In the genomic region with DNA sequence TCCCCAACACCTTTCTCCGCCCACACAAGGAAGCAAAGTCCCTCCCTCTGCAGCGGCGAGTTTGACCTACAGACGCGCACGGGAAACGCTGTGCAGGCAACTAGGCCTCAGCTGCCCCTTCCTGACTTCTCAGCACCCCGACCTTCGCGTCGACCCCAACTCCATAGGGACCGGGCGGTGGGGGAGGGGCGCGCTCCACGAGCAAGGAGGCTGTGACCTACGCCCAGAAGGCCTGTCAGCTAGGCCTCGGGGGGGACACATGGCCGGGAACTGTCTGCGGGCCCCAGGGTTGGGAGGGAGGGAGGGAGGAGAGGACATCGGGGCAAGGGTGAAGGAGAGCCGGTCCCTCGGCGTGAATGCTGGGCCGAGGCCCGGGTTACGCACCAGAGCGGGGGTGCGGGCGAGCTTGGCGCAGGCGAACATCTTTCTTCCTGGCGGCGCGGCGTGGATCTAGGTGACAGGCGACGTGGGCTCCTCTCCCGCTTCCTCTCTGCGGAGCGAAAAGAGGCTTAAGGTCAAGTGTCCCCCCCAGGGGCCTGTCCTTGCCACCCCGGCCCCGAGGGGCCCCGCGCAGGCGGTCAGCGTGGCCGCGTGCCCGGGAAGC, we compare ENCODE assay signal across 7 mouse cellular contexts. TPM values are rescaled to one million over a fixed set of nuclear protein-coding genes. Genes with fewer than 3 reads are reported as not detected.
DNase-seq lines count a peak whose midpoint lies in the region; ATAC-seq and TF ChIP-seq lines count a peak whose summit lies in the region.

No protein-coding gene starts in this region.

- peak overlapping the region; percentile 97 for H3K9ac ChIP-seq in intestine, postnatal 0 days (ENCODE audit: low read depth, low read length)
- H3K9ac ChIP-seq in limb, embryonic 13.5 days = peak overlapping the region; percentile 100
- peak overlapping the region; percentile 99 for H3K9ac ChIP-seq in midbrain, embryonic 14.5 days (replicated peaks; ENCODE audit: low read length)

- peaks cover 14% of the 10 kb centered on the region for H3K4me1 ChIP-seq in embryonic facial prominence, embryonic 10.5 days
- H3K4me1 ChIP-seq in intestine, postnatal 0 days (replicated peaks; ENCODE audit: control insufficient read depth, insufficient read depth, low read length) = no peaks in the 10 kb centered on the region; the same call in 1 of the 2 replicates
- peaks cover 8% of the 10 kb centered on the region for H3K4me1 ChIP-seq in limb, embryonic 13.5 days
- peaks cover 12% of the 10 kb centered on the region for H3K4me1 ChIP-seq in midbrain, embryonic 14.5 days (ENCODE audit: control insufficient read depth, insufficient read depth, low read length)
- H3K4me1 ChIP-seq in spleen, adult 2 months (ENCODE audit: control insufficient read depth, insufficient read depth, insufficient read length) = peaks cover 5% of the 10 kb centered on the region; the same call in 1 of the 2 replicates

- H3K27me3 ChIP-seq in embryonic facial prominence, embryonic 10.5 days (replicated peaks; ENCODE audit: low read depth, poor library complexity, severe bottlenecking) = no peaks in the 10 kb centered on the region
- H3K27me3 ChIP-seq in intestine, postnatal 0 days (replicated peaks; ENCODE audit: control insufficient read depth, insufficient read depth, low read length) = no peaks in the 10 kb centered on the region
- no peaks in the 10 kb centered on the region for H3K27me3 ChIP-seq in limb, embryonic 13.5 days
- no peaks in the 10 kb centered on the region for H3K27me3 ChIP-seq in midbrain, embryonic 14.5 days (ENCODE audit: control insufficient read depth, insufficient read depth, low read length)
- no peaks in the 10 kb centered on the region for H3K27me3 ChIP-seq in spleen, adult 2 months (ENCODE audit: control insufficient read depth, insufficient read depth, low read length)

- ATAC-seq in granulocyte monocyte progenitor cell, adult 5-6 weeks (replicated peaks; ENCODE audit: poor library complexity, severe bottlenecking) = peak; percentile 41
- ATAC-seq in intestine, postnatal 0 days = peak; percentile 49
- peak; percentile 48 for ATAC-seq in limb, embryonic 13.5 days (ENCODE audit: low FRiP score, low read depth)
- peak; percentile 59 for ATAC-seq in midbrain, embryonic 14.5 days (ENCODE audit: low FRiP score, low TSS enrichment)

- peak; percentile 89 for DNase-seq in adrenal gland, postnatal 10 days
- peak; percentile 68 for DNase-seq in embryonic facial prominence, embryonic 10.5 days (ENCODE audit: low spot score)
- peak; percentile 53 for DNase-seq in midbrain, embryonic 14.5 days
- peak in 1 of 2 experiments; percentile 44 for DNase-seq in spleen, adult 2 months (ENCODE audit: low read depth in 1 of 2, low spot score in 2 of 2)

- peaks cover 42% of the 10 kb centered on the region for H3K36me3 ChIP-seq in embryonic facial prominence, embryonic 10.5 days (replicated peaks)
- peaks cover 27% of the 10 kb centered on the region for H3K36me3 ChIP-seq in intestine, postnatal 0 days (ENCODE audit: control insufficient read depth, insufficient read depth)
- H3K36me3 ChIP-seq in limb, embryonic 13.5 days = peaks cover 40% of the 10 kb centered on the region
- H3K36me3 ChIP-seq in midbrain, embryonic 14.5 days (ENCODE audit: control insufficient read depth, insufficient read depth, low read length) = peaks cover 33% of the 10 kb centered on the region
- H3K36me3 ChIP-seq in spleen, adult 2 months (ENCODE audit: control insufficient read depth, insufficient read depth, low read length) = peaks cover 14% of the 10 kb centered on the region

- under 1% methylated on average over 50 of the region's 50 CpGs for WGBS in embryonic facial prominence, embryonic 10.5 days
- under 1% methylated on average over 46 of the region's 50 CpGs for WGBS in intestine, postnatal 0 days
- whole genome bisulfite sequencing in limb, embryonic 13.5 days = under 1% methylated on average over 49 of the region's 50 CpGs
- 1% methylated on average over 45 of the region's 50 CpGs for WGBS in midbrain, embryonic 14.5 days
- WGBS in spleen, adult 2 months = under 1% methylated on average over 50 of the region's 50 CpGs

- no peaks in the 10 kb centered on the region for H3K9me3 ChIP-seq in embryonic facial prominence, embryonic 10.5 days
- H3K9me3 ChIP-seq in intestine, postnatal 0 days (ENCODE audit: control insufficient read depth) = no peaks in the 10 kb centered on the region
- no peaks in the 10 kb centered on the region for H3K9me3 ChIP-seq in limb, embryonic 13.5 days
- H3K9me3 ChIP-seq in midbrain, embryonic 14.5 days (ENCODE audit: control insufficient read depth, low read length) = no peaks in the 10 kb centered on the region

- H3K4me2 ChIP-seq in intestine, postnatal 0 days (replicated peaks; ENCODE audit: low read depth) = peak overlapping the region; percentile 75
- peak overlapping the region; percentile 85 for H3K4me2 ChIP-seq in limb, embryonic 13.5 days (replicated peaks)
- H3K4me2 ChIP-seq in midbrain, embryonic 14.5 days (ENCODE audit: low read length) = peak overlapping the region; percentile 85

- peak overlapping the region; percentile 99 for H3K4me3 ChIP-seq in embryonic facial prominence, embryonic 10.5 days
- H3K4me3 ChIP-seq in intestine, postnatal 0 days (ENCODE audit: low read depth, low read length) = peak overlapping the region; percentile 74
- peak overlapping the region; percentile 99 for H3K4me3 ChIP-seq in limb, embryonic 13.5 days
- H3K4me3 ChIP-seq in midbrain, embryonic 14.5 days (replicated peaks; ENCODE audit: low read depth, low read length) = peak overlapping the region; percentile 98
- H3K4me3 ChIP-seq in spleen, adult 2 months (ENCODE audit: extremely low read depth, insufficient read depth, insufficient read length) = peak overlapping the region; percentile 100

- no peak for TF ChIP-seq POLR2A in spleen, adult 2 months (IDR thresholded peaks at IDR 0.05; ENCODE audit: low read depth, low read length)

- no peak for TF ChIP-seq CTCF in intestine, postnatal 0 days (IDR thresholded peaks at IDR 0.05; ENCODE audit: low read depth)
- no peak for TF ChIP-seq CTCF in spleen, adult 2 months (IDR thresholded peaks at IDR 0.05; ENCODE audit: extremely low read depth, insufficient read depth, insufficient read length, insufficient replicate concordance)

- H3K27ac ChIP-seq in embryonic facial prominence, embryonic 10.5 days (replicated peaks) = peak overlapping the region; percentile 99
- H3K27ac ChIP-seq in intestine, postnatal 0 days (ENCODE audit: low read depth, low read length) = peak overlapping the region; percentile 96
- peak overlapping the region; percentile 94 for H3K27ac ChIP-seq in limb, embryonic 13.5 days
- peak overlapping the region; percentile 91 for H3K27ac ChIP-seq in midbrain, embryonic 14.5 days (replicated peaks; ENCODE audit: low read depth, low read length)
- H3K27ac ChIP-seq in spleen, adult 2 months (ENCODE audit: insufficient read depth, low read length) = peak overlapping the region; percentile 87

RNA-seq across cellular contexts. Expression of gene Atp5g3, which starts 0.5 kb away (rescaled TPM):
- total RNA-seq in adrenal gland, postnatal 10 days (2021) = 100 to 1,000 TPM; 733 to 867 TPM
- polyA plus RNA-seq in embryonic facial prominence, embryonic 10.5 days (2016; fragmentation: Nextera tagmentation; extraction: Ambion mirVana) = 851 and 858 TPM in 2 replicates
- total RNA-seq in granulocyte monocyte progenitor cell, adult 5-6 weeks (2014; fragmentation: Nextera tagmentation) = 920 and 947 TPM in 2 replicates
- 149 and 176 TPM in 2 replicates for total RNA-seq in granulocyte monocyte progenitor cell, adult 5-6 weeks (2017)
- 2,687 and 2,714 TPM in 2 replicates for polyA plus RNA-seq in intestine, postnatal 0 days (2015; fragmentation: Nextera tagmentation; extraction: Ambion mirVana)
- 1,028 and 1,094 TPM in 2 replicates for polyA plus RNA-seq in limb, embryonic 13.5 days (2015; fragmentation: Nextera tagmentation; extraction: Ambion mirVana)
- 1,023 and 1,183 TPM in 2 replicates for polyA plus RNA-seq in midbrain, embryonic 14.5 days (2014; fragmentation: Nextera tagmentation; extraction: Ambion mirVana)
- polyA plus RNA-seq in spleen, adult 2 months (2012; rRNA removed) = 155 and 165 TPM in 2 replicates

RNA-seq across cellular contexts. Expression of gene Atf2, which starts 18.2 kb away (rescaled TPM):
- 10 to 100 TPM; 68.2 to 88.0 TPM for total RNA-seq in adrenal gland, postnatal 10 days (2021)
- polyA plus RNA-seq in embryonic facial prominence, embryonic 10.5 days (2016; fragmentation: Nextera tagmentation; extraction: Ambion mirVana) = 80.0 and 86.4 TPM in 2 replicates
- 70.3 and 88.3 TPM in 2 replicates for total RNA-seq in granulocyte monocyte progenitor cell, adult 5-6 weeks (2014; fragmentation: Nextera tagmentation)
- 56.9 and 58.9 TPM in 2 replicates for total RNA-seq in granulocyte monocyte progenitor cell, adult 5-6 weeks (2017)
- polyA plus RNA-seq in intestine, postnatal 0 days (2015; fragmentation: Nextera tagmentation; extraction: Ambion mirVana) = 24.2 and 25.7 TPM in 2 replicates
- 73.3 and 77.1 TPM in 2 replicates for polyA plus RNA-seq in limb, embryonic 13.5 days (2015; fragmentation: Nextera tagmentation; extraction: Ambion mirVana)
- polyA plus RNA-seq in midbrain, embryonic 14.5 days (2014; fragmentation: Nextera tagmentation; extraction: Ambion mirVana) = 101 and 122 TPM in 2 replicates
- polyA plus RNA-seq in spleen, adult 2 months (2012; rRNA removed) = 6.5 and 8.7 TPM in 2 replicates
